In the genomic region with DNA sequence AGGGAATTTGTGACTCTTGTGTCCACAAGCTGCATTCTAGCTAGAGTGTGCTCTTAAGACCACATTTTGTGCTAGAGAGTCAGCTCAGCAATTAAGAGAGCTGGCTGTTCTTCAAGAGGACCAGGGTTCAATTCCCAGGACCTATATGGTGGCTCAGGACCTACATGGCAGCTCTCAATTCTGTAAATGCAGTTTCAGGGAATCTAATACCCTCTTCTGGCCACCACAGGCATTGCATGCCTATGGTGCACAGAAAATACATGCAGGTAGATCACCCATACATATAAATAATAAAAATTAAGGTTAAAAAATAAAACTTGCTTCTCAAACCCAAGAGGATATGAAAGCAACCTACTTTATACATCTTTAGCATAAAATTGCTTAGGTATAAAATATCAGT, we compare ENCODE assay signal across 13 mouse cellular contexts. TPM values are rescaled to one million over a fixed set of nuclear protein-coding genes. Genes with fewer than 3 reads are reported as not detected.
DNase-seq lines count a peak whose midpoint lies in the region; ATAC-seq and TF ChIP-seq lines count a peak whose summit lies in the region.
"Had no signal": no experiment of that assay in that cellular context is flagged by ENCODE, and none has a peak within 500 bp of the region (broad histone marks: within the 10 kb centered on the region; RNA-seq: fewer than 3 reads in every experiment).

No protein-coding gene starts in this region.

- H3K9me3 ChIP-seq in forebrain, postnatal 0 days (ENCODE audit: low read length) = no peaks in the 10 kb centered on the region
- H3K9me3 ChIP-seq in forebrain, embryonic 16.5 days (ENCODE audit: control insufficient read depth, low read length) = no peaks in the 10 kb centered on the region
- no peaks in the 10 kb centered on the region for H3K9me3 ChIP-seq in lung, postnatal 0 days (ENCODE audit: low read length)
- H3K9me3 ChIP-seq in stomach, postnatal 0 days (ENCODE audit: control insufficient read depth, low read length) = no peaks in the 10 kb centered on the region
- H3K9me3 ChIP-seq: forebrain, embryonic 15.5 days; G1E; hindbrain, embryonic 10.5 days; midbrain, embryonic 12.5 days had no signal

- no peak overlapping the region for H3K27ac ChIP-seq in forebrain, postnatal 0 days (ENCODE audit: low read depth, low read length)
- no peak overlapping the region for H3K27ac ChIP-seq in forebrain, embryonic 16.5 days (ENCODE audit: low read length)
- no peak overlapping the region for H3K27ac ChIP-seq in lung, postnatal 0 days (ENCODE audit: low read length)
- H3K27ac ChIP-seq in stomach, postnatal 0 days (replicated peaks) = no peak overlapping the region
- H3K27ac ChIP-seq: forebrain, embryonic 15.5 days; hindbrain, embryonic 10.5 days; midbrain, embryonic 12.5 days had no signal

- H3K4me1 ChIP-seq in forebrain, postnatal 0 days (ENCODE audit: insufficient read depth) = no peaks in the 10 kb centered on the region
- no peaks in the 10 kb centered on the region for H3K4me1 ChIP-seq in forebrain, embryonic 16.5 days (replicated peaks; ENCODE audit: control insufficient read depth, insufficient read depth, low read length)
- no peaks in the 10 kb centered on the region for H3K4me1 ChIP-seq in lung, postnatal 0 days (ENCODE audit: insufficient read depth, low read depth, low read length)
- H3K4me1 ChIP-seq in lung, adult 2 months (ENCODE audit: control insufficient read depth, insufficient read depth, low read length) = no peaks in the 10 kb centered on the region; the same call in none of the 2 replicates
- H3K4me1 ChIP-seq in stomach, postnatal 0 days (replicated peaks; ENCODE audit: control insufficient read depth, insufficient read depth) = no peaks in the 10 kb centered on the region
- H3K4me1 ChIP-seq: forebrain, embryonic 15.5 days; hindbrain, embryonic 10.5 days; midbrain, embryonic 12.5 days had no signal

- H3K9ac ChIP-seq in forebrain, postnatal 0 days = no peak overlapping the region
- no peak overlapping the region for H3K9ac ChIP-seq in forebrain, embryonic 16.5 days (replicated peaks; ENCODE audit: low read depth, low read length)
- no peak overlapping the region for H3K9ac ChIP-seq in lung, postnatal 0 days (replicated peaks; ENCODE audit: low read depth)
- no peak overlapping the region for H3K9ac ChIP-seq in stomach, postnatal 0 days (ENCODE audit: low read length)
- H3K9ac ChIP-seq: forebrain, embryonic 15.5 days; midbrain, embryonic 12.5 days had no signal

- no peaks in the 10 kb centered on the region for H3K36me3 ChIP-seq in forebrain, postnatal 0 days (ENCODE audit: insufficient read depth)
- H3K36me3 ChIP-seq in forebrain, embryonic 16.5 days (ENCODE audit: control insufficient read depth, insufficient read depth) = no peaks in the 10 kb centered on the region
- no peaks in the 10 kb centered on the region; the same call in 1 of the 2 replicates for H3K36me3 ChIP-seq in lung, postnatal 0 days (ENCODE audit: insufficient read depth, low read length)
- H3K36me3 ChIP-seq in stomach, postnatal 0 days (ENCODE audit: control insufficient read depth, insufficient read depth, low read length) = peaks cover 3% of the 10 kb centered on the region; the same call in 1 of the 2 replicates
- H3K36me3 ChIP-seq: forebrain, embryonic 15.5 days; hindbrain, embryonic 10.5 days; midbrain, embryonic 12.5 days had no signal

- no peaks in the 10 kb centered on the region for H3K27me3 ChIP-seq in forebrain, postnatal 0 days (ENCODE audit: insufficient read depth, low read length)
- no peaks in the 10 kb centered on the region for H3K27me3 ChIP-seq in forebrain, embryonic 16.5 days (replicated peaks; ENCODE audit: control insufficient read depth, insufficient read depth, low read length)
- no peaks in the 10 kb centered on the region for H3K27me3 ChIP-seq in lung, postnatal 0 days (replicated peaks; ENCODE audit: insufficient read depth, low read length)
- no peaks in the 10 kb centered on the region for H3K27me3 ChIP-seq in stomach, postnatal 0 days (ENCODE audit: control insufficient read depth, insufficient read depth, low read length)
- H3K27me3 ChIP-seq: forebrain, embryonic 15.5 days; midbrain, embryonic 12.5 days had no signal

- no peak for ATAC-seq in forebrain, postnatal 0 days
- no peak for ATAC-seq in forebrain, embryonic 16.5 days
- no peak for ATAC-seq in lung, postnatal 0 days
- ATAC-seq in stomach, postnatal 0 days (ENCODE audit: low FRiP score, low TSS enrichment) = no peak
- ATAC-seq: forebrain, embryonic 15.5 days had no signal

- DNase-seq in forebrain, postnatal 0 days = no peak
- DNase-seq in lung, postnatal 0 days (ENCODE audit: low spot score) = no peak
- no peak for DNase-seq in lung, adult 2 months
- peak; percentile 10 for DNase-seq in c-Kit-positive CD71-negative TER-119-negative erythroid progenitor cells, embryonic 14.5 days (ENCODE audit: low read depth)
- DNase-seq in stomach, postnatal 0 days (ENCODE audit: low spot score) = no peak
- no peak for DNase-seq in urinary bladder, postnatal 10 days (ENCODE audit: low spot score)
- DNase-seq in layer of hippocampus, postnatal 10 days (ENCODE audit: low spot score in 2 of 2) = no peak
- DNase-seq: left cerebral cortex, postnatal 4 days had no signal

- TF ChIP-seq CTCF in forebrain, postnatal 0 days (IDR thresholded peaks at IDR 0.05; ENCODE audit: low read depth) = peak; percentile 45; the same call in 1 of the 2 replicates
- TF ChIP-seq CTCF in lung, postnatal 0 days (IDR thresholded peaks at IDR 0.05) = peak; percentile 60
- TF ChIP-seq CTCF in lung, adult 2 months (IDR thresholded peaks at IDR 0.05; ENCODE audit: insufficient read depth, low read length) = no peak
- peak; percentile 66 for TF ChIP-seq CTCF in stomach, postnatal 0 days (IDR thresholded peaks at IDR 0.05; ENCODE audit: low read depth)

- no peak for TF ChIP-seq EP300 in lung, postnatal 0 days (IDR thresholded peaks at IDR 0.05)
- TF ChIP-seq EP300 in stomach, postnatal 0 days (optimal IDR thresholded peaks at IDR 0.05) = no peak

- TF ChIP-seq POLR2A in lung, adult 2 months (IDR thresholded peaks at IDR 0.05; ENCODE audit: borderline replicate concordance, extremely low read depth, low read depth, low read length) = no peak

- H3K4me3 ChIP-seq in forebrain, postnatal 0 days (ENCODE audit: low read depth, low read length) = no peak overlapping the region
- H3K4me3 ChIP-seq in forebrain, embryonic 16.5 days (replicated peaks; ENCODE audit: low read length) = no peak overlapping the region
- H3K4me3 ChIP-seq in lung, postnatal 0 days (ENCODE audit: low read depth, low read length) = no peak overlapping the region
- H3K4me3 ChIP-seq in lung, adult 2 months (replicated peaks; ENCODE audit: extremely low read depth, low read depth, low read length) = no peak overlapping the region
- H3K4me3 ChIP-seq in stomach, postnatal 0 days (ENCODE audit: low read depth, low read length) = no peak overlapping the region
- H3K4me3 ChIP-seq: forebrain, embryonic 15.5 days; hindbrain, embryonic 10.5 days; midbrain, embryonic 12.5 days had no signal

- no peak overlapping the region for H3K4me2 ChIP-seq in forebrain, postnatal 0 days (ENCODE audit: low read depth)
- no peak overlapping the region for H3K4me2 ChIP-seq in forebrain, embryonic 16.5 days (ENCODE audit: low read length)
- H3K4me2 ChIP-seq in lung, postnatal 0 days (replicated peaks; ENCODE audit: low read depth, low read length) = no peak overlapping the region
- no peak overlapping the region for H3K4me2 ChIP-seq in stomach, postnatal 0 days (replicated peaks; ENCODE audit: low read depth)
- H3K4me2 ChIP-seq: forebrain, embryonic 15.5 days; midbrain, embryonic 12.5 days had no signal

RNA-seq across cellular contexts. Expression of a gene that starts 45.5 kb away (rescaled TPM):
- total RNA-seq in forebrain, postnatal 0 days (2014; rRNA removed) = 75.9 and 78.4 TPM in 2 replicates
- 19.3 and 29.5 TPM in 2 replicates for polyA plus RNA-seq in forebrain, postnatal 0 days (2015; fragmentation: Nextera tagmentation; extraction: Ambion mirVana)
- 19.9 and 21.5 TPM in 2 replicates for polyA plus RNA-seq in forebrain, embryonic 16.5 days (2015; fragmentation: Nextera tagmentation; extraction: Ambion mirVana)
- 48.4 and 62.8 TPM in 2 replicates for polyA plus RNA-seq in lung, postnatal 0 days (2015; fragmentation: Nextera tagmentation; extraction: Ambion mirVana)
- 39.5 and 57.3 TPM in 2 replicates for polyA plus RNA-seq in lung, adult 2 months (2012; rRNA removed)
- 10.3 and 11.7 TPM in 2 replicates for polyA plus RNA-seq in stomach, postnatal 0 days (2015; fragmentation: Nextera tagmentation; extraction: Ambion mirVana)
- 10 to 100 TPM; 79.1 to 87.2 TPM for total RNA-seq in layer of hippocampus, postnatal 10 days (2021)
